Mouse (Mus musculus) neural tube, embryonic 11.5 days (tissue): ENCODE measurements around the gene Ccdc85c. TPM values are rescaled to one million over a fixed set of nuclear protein-coding genes. Genes with fewer than 3 reads are reported as not detected.
A peak's percentile ranks its signal among the peaks of the same experiment; 100 is the strongest.

ENCODE experiments used
- ATAC-seq: fragments of 200-750 bp; cut with Nextera tagmentation; 2 replicates; pipeline ENCODE4 v1.8.0; 2017; ENCODE audit warnings: moderate number of reproducible peaks, mild to moderate bottlenecking, moderate TSS enrichment, moderate library complexity; ENCODE audit not compliant: insufficient read depth, low FRiP score, low TSS enrichment
- DNase-seq: peaks from one replicate; pipeline ENCODE4 v3.0.0-alpha.2; 2015; ENCODE audit warnings: low spot score
- H3K27ac ChIP-seq: fragments of 300-500 bp; sonication (generic); 2 replicates; pipeline ENCODE4 v1.5.1; 2014; ENCODE audit warnings: low read depth, mild to moderate bottlenecking, low read length
- H3K27me3 ChIP-seq: fragments of 300-500 bp; sonication (generic); 2 replicates; pipeline ENCODE4 v1.6.1; 2014; ENCODE audit warnings: mild to moderate bottlenecking, low read length, mixed read lengths; ENCODE audit not compliant: control insufficient read depth, insufficient read depth
- H3K36me3 ChIP-seq: fragments of 300-500 bp; sonication (generic); 2 replicates; pipeline ENCODE4 v1.6.1; 2014; ENCODE audit warnings: mild to moderate bottlenecking, low read length, moderate library complexity, mixed read lengths; ENCODE audit not compliant: control insufficient read depth, insufficient read depth
- H3K4me1 ChIP-seq: fragments of 300-500 bp; sonication (generic); 2 replicates; pipeline ENCODE4 v1.6.1; 2014; ENCODE audit warnings: low read length, mixed read lengths; ENCODE audit not compliant: control insufficient read depth, insufficient read depth
- H3K4me2 ChIP-seq: fragments of 300-500 bp; sonication (generic); 2 replicates; pipeline ENCODE4 v1.6.1; 2014; ENCODE audit warnings: low read depth, mild to moderate bottlenecking, moderate library complexity
- H3K4me3 ChIP-seq: fragments of 300-500 bp; sonication (generic); 2 replicates; pipeline ENCODE4 v1.5.1; 2014; ENCODE audit warnings: low read depth, low read length
- H3K9ac ChIP-seq: fragments of 300-500 bp; sonication (generic); 2 replicates; pipeline ENCODE4 v1.6.1; 2014; ENCODE audit warnings: mild to moderate bottlenecking, low read length
- H3K9me3 ChIP-seq: fragments of 300-500 bp; sonication (generic); 2 replicates; pipeline ENCODE4 v1.6.1; 2016; ENCODE audit warnings: low read length; ENCODE audit not compliant: control insufficient read depth
- WGBS: fragments of 180-500 bp; shearing (Covaris S2); extraction: QIAGEN DNeasy Blood & Tissue Kit; methylation state at CpG from one replicate; pipeline ENCODE4 v1.1.7; 2014; 5-methylcytosine and 5-hydroxymethylcytosine counted together
- polyA plus RNA-seq: library from polyadenylated mRNA; unstranded; fragments of >200 nt; fragmentation: Nextera tagmentation; extraction: Ambion mirVana; gene quantifications from 2 replicates; pipeline ENCODE4 v1.2.1, GENCODE M21; 2014

Gene Ccdc85c
- polyA plus RNA-seq, 1 experiment from 2014 or later = 20.3 TPM

DNA sequence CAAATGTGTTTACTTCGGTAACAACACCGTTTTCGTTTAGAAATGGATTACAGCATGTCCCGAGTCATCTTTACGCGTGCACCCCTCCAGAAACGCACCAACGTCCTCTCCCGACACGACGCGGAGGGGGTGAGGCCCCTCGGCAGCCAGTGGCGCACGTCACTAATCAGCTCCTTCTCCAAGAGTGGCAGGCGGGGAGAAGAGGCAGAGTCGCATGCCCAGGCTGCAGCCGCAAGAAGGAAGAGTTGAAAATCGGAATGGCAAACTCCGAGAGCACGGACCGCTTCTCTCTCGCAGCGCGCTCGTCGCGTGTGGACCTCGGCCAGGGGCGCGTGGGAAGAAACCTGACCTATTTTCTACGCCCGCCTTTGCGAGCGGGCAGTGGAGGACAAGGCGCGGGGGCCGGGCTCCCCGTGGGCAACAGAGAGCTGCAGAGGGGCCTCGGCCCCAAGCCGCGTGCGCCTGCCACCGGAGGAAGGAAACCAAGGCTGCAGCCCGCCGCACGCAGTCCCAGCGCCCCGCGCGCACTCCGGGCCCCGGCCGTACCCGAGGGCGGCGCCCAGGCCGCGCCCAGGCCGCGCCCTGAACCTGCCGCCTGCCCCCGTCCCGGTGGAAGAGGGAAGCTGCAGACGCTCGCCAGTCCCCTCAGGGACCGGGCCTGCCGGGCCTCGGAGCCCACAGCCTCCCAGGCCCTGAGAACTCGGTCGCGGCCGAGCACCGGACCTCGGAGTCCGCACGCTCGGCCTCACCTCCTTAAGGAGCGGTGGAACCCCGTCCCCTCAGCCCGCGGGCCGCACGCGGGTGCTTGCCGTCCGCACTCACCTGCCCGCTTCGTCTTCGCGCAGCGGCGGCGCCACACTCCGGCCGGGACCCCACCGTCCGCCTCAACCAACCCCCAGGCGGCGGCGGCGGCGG, 96.6 kb downstream of the Ccdc85c start:
- Histone ChIP-seq H3K4me2 (peak overlapping the region; percentile 87), H3K27ac (peak overlapping the region; percentile 67), H3K4me3 (peak overlapping the region; percentile 97), H3K36me3 (no peaks in the 10 kb centered on the region), H3K9ac (peak overlapping the region; percentile 95), H3K27me3 (no peaks in the 10 kb centered on the region), H3K4me1 (peaks cover 18% of the 10 kb centered on the region), H3K9me3 (no peaks in the 10 kb centered on the region)
- ATAC-seq (peak; percentile 56), DNase-seq (peak; percentile 49)
- WGBS = under 1% methylated on average over 92 of the region's 103 CpGs

DNA sequence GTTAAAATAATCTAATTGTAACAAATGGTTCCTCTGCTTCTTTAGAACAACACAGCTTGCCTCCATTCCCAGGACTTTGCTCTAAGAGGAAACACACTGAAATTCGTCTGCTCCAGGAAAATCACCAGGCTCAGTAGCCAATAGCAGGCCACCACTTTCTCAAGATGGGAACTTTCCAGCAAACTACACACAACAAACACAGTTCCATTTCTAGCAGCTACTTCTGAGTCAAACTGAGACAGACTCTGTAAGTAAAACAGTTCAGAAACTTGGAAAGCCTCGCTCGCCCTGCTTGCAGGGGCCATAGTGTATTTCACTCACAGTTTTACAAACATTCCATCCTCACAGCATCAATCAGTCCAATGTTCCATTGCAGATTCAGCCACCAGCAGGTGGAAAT, 98.9 kb downstream of the Ccdc85c start:
- no peak overlapping the region for H3K4me3 ChIP-seq
- WGBS = 78% methylated on average over 3 of the region's 3 CpGs
- ATAC-seq (no peak), DNase-seq (no peak)
- H3K27me3 ChIP-seq = no peaks in the 10 kb centered on the region
- no peak overlapping the region for H3K9ac ChIP-seq
- H3K9me3 ChIP-seq = no peaks in the 10 kb centered on the region
- no peak overlapping the region for H3K27ac ChIP-seq
- peaks cover 18% of the 10 kb centered on the region for H3K4me1 ChIP-seq
- H3K4me2 ChIP-seq = no peak overlapping the region
- no peaks in the 10 kb centered on the region for H3K36me3 ChIP-seq

DNA sequence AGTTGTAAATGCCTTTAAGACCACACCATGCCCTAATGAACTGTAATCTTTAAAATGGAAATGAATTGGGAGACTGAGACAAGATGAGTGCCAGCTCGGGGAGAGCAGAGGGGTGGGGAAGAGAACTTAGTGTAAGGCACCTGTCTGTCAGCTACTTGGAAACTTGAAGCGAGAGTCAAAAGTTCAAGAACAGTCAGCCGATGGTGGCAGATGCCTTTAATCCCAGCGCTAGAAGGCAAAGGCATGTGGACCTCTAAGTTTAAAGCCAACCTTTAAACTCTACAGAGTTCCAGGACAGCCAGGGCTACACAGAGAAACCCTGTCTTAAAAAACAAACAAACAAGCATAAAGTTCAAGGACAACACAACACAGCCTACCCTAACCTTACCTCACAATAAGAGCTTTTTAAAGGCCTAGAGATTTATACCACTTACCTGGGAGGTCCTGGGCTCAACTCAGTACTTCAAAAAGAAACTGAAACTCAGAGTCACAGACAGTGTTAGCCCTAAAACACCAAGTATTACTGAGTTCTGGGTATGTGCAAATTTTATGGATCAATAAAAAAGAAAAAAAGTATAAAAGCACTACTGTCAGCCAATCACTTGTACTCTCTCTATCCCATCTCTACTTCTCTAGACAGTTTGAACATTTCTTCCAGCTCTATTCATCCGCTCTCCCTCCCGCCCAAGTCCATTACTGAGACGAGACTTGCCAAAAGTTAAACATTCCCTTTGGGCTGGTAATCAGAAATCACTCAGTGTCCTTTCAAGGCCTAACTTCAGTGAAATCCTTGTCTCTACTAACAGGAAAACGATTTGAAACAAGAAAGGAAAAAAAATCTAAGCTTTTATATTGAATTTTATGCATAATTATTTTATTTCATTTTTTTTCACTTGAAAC, 100.4 kb downstream of the Ccdc85c start:
- ATAC-seq = no peak
- WGBS = 73% methylated on average over 8 of the region's 8 CpGs
- no peak overlapping the region for H3K4me3 ChIP-seq

DNA sequence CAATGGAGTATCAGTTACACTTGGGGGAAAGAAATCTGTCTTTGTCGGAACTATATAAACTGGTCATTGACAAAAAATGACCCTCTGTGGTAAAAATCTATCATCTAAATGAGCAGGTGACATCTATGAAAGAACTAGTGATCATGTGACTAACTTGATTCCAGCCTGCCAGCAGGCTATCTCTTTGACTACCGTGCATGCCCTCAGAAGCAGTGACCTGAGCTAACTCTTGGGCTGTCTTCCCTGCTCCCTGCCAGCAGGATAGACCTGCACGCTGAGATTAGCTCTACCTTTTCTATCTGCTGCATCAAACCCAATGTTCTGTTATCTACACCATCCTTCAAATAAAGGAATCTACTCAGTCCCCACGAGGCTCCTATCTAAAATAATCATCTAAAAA, 102.6 kb downstream of the Ccdc85c start:
- Histone ChIP-seq H3K9ac (no peak overlapping the region), H3K36me3 (no peaks in the 10 kb centered on the region), H3K4me2 (no peak overlapping the region), H3K4me1 (peaks cover 5% of the 10 kb centered on the region), H3K9me3 (no peaks in the 10 kb centered on the region), H3K4me3 (no peak overlapping the region), H3K27ac (no peak overlapping the region), H3K27me3 (no peaks in the 10 kb centered on the region)
- DNase-seq (no peak), ATAC-seq (no peak)
- 65% methylated on average over 4 of the region's 4 CpGs for WGBS

More for the DNA sequence above, 100.4 kb downstream of the Ccdc85c start:
- H3K9me3 ChIP-seq = no peaks in the 10 kb centered on the region
- H3K9ac ChIP-seq = no peak overlapping the region
- H3K27me3 ChIP-seq = no peaks in the 10 kb centered on the region
- no peaks in the 10 kb centered on the region for H3K36me3 ChIP-seq
- H3K4me1 ChIP-seq = peaks cover 11% of the 10 kb centered on the region
- no peak overlapping the region for H3K4me2 ChIP-seq
- no peak overlapping the region for H3K27ac ChIP-seq
- no peak for DNase-seq

DNA sequence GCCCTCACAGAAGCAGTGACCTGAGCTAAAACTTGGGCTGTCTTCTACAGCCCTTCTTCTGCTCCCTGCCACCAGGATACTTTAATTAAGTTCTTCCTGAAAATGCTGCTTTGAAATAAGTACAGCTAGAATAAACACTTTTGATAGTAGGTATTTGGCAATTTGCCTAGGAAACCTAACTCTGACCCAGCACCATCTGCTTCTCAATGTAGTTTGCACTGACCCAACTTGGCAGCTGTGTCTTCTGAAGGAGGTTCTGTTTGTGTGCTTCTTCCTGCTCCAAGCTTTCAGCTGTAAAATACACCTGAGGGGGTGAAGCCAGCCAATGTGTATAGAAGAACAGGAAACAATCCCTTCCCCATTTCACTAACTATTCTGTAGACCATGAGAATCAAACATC, 103.9 kb downstream of the Ccdc85c start:
- Histone ChIP-seq H3K4me2 (no peak overlapping the region), H3K36me3 (no peaks in the 10 kb centered on the region), H3K4me3 (no peak overlapping the region), H3K4me1 (no peaks in the 10 kb centered on the region), H3K27me3 (no peaks in the 10 kb centered on the region), H3K27ac (no peak overlapping the region), H3K9ac (no peak overlapping the region), H3K9me3 (no peaks in the 10 kb centered on the region)
- ATAC-seq = no peak
- DNase-seq = no peak

DNA sequence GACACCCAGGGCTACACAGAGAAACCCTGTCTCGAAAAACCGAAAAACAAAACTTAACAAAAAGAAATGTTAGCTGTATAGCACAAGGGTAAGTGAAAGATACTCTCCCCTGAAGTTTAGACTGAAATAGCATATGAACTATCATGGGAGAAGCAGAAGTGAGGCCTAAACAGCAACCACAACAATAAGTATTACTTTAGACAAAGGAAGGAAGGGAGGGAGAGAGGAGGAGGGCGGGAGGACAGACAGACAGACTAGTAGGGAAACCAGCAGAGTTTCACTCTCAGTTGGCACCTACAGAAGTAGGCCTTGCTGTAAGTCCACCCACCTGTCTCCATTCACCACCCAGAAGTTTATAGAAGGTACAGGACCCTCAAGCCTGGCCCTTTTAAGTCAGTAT, 104.8 kb downstream of the Ccdc85c start:
- Histone ChIP-seq H3K9ac (no peak overlapping the region), H3K27me3 (no peaks in the 10 kb centered on the region), H3K36me3 (no peaks in the 10 kb centered on the region), H3K27ac (no peak overlapping the region), H3K9me3 (no peaks in the 10 kb centered on the region), H3K4me1 (no peaks in the 10 kb centered on the region), H3K4me2 (no peak overlapping the region), H3K4me3 (no peak overlapping the region)
- DNase-seq = no peak
- no peak for ATAC-seq
- 88% methylated on average over 3 of the region's 3 CpGs for WGBS

DNA sequence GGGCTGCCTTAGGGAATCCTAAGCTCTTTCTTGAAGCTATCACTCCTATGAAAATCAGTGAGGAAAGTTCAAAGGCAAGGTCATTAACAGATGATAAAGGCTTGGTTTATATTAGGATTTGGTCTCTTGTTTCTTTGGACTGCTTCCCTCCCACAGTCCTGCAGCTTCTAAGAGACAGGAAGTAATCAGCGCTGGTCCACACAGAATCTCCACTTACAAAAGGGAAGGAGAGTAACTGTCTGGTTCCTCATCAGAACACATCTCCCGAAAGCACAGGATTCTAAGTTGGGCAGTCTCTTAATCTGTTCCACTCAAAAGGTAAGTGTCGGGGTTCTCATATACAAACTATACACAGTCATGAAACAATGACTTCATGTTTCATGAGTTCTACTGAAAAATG, 106.3 kb downstream of the Ccdc85c start:
- Histone ChIP-seq H3K27me3 (no peaks in the 10 kb centered on the region), H3K9ac (no peak overlapping the region), H3K4me2 (no peak overlapping the region), H3K4me1 (no peaks in the 10 kb centered on the region), H3K4me3 (no peak overlapping the region), H3K36me3 (no peaks in the 10 kb centered on the region), H3K9me3 (no peaks in the 10 kb centered on the region), H3K27ac (no peak overlapping the region)
- ATAC-seq (no peak), DNase-seq (no peak)
- WGBS = 81% methylated on average over 3 of the region's 3 CpGs

DNA sequence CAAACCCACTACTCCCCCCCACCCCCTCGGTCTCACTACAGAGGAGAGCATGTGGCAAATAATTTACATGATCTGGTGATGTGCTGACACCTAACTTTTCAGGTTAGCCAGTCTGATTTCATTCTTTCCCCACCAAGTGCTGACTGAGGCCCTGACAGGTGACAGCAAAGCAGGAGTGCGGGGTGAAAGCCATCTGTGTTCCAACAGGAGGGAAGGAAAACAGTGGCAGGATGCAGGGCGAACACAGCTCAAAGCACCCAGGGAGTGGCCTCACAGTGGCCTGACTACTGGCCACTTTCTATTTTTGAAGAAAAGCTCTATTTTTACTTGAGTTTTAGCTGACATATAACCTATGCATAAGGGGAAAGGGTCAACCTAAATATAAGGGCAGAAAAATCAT, 111.5 kb downstream of the Ccdc85c start:
- DNase-seq = no peak
- no peaks in the 10 kb centered on the region; the same call in 1 of the 2 replicates for H3K36me3 ChIP-seq
- 78% methylated on average over 3 of the region's 3 CpGs for WGBS

More for the DNA sequence above, 111.5 kb downstream of the Ccdc85c start:
- H3K4me3 ChIP-seq = no peak overlapping the region
- no peak for ATAC-seq
- H3K27ac ChIP-seq = no peak overlapping the region
- H3K9me3 ChIP-seq = no peaks in the 10 kb centered on the region
- H3K27me3 ChIP-seq = no peaks in the 10 kb centered on the region
- H3K4me2 ChIP-seq = no peak overlapping the region
- no peak overlapping the region for H3K9ac ChIP-seq
- H3K4me1 ChIP-seq = no peaks in the 10 kb centered on the region
